Mouse (Mus musculus): ENCODE results near the gene Exosc5. TPM values are rescaled to one million over a fixed set of nuclear protein-coding genes. Genes with fewer than 3 reads are reported as not detected.
A peak's percentile ranks its signal among the peaks of the same experiment; 100 is the strongest.

The Exosc5 gene
- total RNA-seq (2021) (10 to 100 TPM; 42.5 to 44.0 TPM), polyA plus RNA-seq (2012; rRNA removed) (121 and 124 TPM in 2 replicates)
- long read RNA-seq, transcript Exosc5-201 (6 exons, 1,020 nt): major isoform, 30 of 35 reads
- long read RNA-seq, partial matches to known transcripts: 1 of 35 reads
- long read RNA-seq, other reads (novel, unspliced or antisense): 4 of 35 reads

DNA sequence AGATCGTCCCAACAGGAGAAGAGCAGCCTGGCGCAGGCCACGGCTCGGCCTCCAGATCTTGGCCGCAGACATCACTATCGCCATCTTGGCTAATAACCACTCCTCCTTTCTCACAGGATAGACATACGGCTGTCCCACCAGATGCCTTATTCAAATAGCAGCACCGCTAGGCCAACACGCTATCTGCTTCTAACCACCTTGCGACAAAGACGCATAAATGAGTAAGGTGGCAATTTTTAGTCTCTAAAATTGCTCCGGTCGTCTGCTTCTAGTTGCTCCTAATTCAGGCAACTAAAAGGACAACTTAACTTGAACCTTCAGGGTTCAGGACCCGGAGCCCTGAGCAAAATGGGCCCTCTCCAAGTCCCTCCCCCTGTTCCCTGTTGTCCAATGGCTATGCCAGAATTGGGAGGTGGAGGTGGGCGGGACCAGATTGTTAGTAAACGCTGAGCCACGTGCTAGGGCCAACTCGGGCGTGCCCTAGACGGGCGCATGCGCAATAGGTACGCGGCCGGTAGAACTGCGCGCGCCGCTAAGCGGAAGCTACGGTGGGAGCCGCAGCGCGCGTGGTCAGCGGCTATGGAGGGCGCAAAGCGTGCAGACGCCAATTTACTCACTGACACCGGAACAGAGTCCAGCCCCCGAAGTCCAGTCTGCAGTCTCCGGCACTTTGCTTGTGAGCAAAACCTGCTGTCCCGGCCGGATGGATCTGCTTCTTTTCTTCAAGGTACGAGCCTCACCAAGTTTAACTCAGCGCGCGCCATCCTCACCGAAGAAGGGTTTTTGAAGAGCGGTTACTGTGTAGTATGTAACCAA, at the start of gene Exosc5, which contains the start of gene Bckdha:
Gene Exosc5, plus strand, starts transcription at position 508 of the 816 bp plus-strand sequence.
Gene Bckdha, minus strand, starts transcription at position 325 of the 816 bp plus-strand sequence.
- DNase-seq: peak; percentile 99

DNA sequence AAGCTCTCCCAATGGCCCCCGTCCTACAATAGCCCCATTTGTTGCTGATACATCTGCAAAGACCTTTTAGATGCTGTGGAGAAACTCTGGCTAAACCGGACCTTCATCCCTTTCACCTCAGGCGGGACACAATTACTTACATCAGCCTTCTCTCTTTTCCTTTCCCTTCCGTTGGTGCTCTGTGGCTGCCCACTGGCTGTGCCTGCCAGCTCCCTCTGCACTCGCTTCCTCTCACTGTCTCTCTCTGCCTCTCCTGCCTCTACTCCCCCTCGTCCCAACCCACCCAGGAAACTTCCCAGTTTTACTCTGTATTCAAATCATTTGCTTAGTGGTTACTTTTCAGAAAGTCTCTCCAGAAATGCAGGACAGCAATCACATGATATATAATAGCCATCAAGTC, 48.9 kb upstream of the Exosc5 start:
- DNase-seq: no peak

DNA sequence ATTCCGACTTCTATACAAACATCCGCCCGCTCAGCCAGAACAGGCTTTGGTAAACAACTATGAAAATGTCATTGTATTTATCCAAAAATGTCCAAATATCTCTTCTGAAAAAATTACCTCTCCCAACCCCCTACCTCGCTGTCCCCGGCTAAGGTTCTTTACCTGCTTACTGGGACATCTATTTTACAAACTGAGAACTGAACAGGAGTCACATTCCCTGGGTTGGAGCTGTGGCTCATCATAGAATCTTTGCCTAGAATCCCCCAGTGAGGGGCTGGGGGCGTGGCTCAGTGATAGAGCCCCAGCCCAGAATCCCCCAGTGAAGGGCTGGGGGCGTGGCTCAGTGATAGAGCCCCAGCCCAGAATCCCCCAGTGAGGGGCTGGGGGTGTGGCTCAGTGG, 47.5 kb upstream of the Exosc5 start:
- DNase-seq: no peak

DNA sequence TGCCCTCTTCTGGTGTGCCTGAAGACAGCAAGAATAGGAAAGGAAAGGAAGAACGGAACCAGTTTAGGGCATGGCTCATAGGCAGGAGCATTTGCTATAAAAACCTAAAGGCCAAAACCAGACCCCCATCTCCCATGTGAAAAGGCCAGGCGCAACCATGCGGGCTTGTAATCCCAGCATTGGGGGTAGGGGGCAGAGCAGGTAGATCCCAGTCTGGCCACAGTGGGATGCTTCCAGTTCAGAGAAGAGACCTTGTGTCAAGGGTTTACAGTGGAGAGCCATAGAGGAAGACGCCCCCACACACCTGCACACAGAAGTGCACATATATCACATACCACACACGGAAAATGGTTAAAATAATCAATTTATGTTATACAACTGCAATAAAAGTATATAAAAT, 44.9 kb upstream of the Exosc5 start:
- DNase-seq: no peak

GRCm38 (mm10) chr7:25614831-25615705, 43.9 kb upstream of the Exosc5 start:
- DNase-seq: no peak

- DNase-seq: no peak
Observed at GRCm38 (mm10) chr7:25615706-25616011, 43.3 kb upstream of the Exosc5 start, which contains the start of gene Erich4. Gene Erich4 (minus strand): TSS chr7:25615892.

DNA sequence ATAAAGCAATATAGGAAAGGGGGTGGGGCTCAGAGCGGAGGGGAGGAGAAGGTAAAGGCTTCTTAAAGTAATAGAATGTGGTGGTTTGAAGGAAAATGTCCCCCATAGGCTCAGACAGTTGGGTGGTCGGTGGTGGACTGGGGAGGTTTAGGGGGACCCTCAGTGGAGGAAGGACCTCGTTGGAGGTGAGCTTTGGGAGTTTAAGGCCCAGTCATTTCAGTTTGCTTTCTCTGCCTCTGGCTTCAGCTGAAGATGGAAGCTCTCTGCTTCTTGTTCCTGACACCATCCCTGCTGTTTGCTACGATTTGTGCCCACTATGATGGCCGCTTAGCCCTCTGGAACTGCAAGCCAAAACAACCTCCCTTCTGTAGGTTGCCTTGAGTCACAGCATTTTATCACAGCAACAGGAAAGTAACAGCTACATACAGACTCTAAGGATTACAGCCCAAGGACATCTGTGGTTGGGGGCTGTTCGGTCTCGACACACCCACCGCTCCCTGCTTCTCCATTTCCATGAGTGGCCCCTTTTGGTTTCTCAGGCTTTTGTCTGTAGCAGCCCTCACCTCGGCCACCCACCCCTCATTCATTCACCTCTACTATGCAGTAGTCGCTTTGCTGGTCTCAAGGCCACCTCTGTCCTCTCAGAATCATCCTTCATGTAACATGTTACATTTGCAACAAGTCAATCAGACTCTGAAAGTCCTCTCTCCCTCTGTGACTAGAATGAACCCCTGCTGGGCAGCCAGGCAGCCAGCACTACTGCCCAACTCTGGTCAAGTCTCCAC, 41.4 kb upstream of the Exosc5 start:
- DNase-seq: no peak

- DNase-seq: peak; percentile 96
Observed at GRCm38 (mm10) chr7:25618865-25619721, 39.9 kb upstream of the Exosc5 start, which contains the start of gene Dmac2. Gene Dmac2 (plus strand): TSS chr7:25619414.

DNA sequence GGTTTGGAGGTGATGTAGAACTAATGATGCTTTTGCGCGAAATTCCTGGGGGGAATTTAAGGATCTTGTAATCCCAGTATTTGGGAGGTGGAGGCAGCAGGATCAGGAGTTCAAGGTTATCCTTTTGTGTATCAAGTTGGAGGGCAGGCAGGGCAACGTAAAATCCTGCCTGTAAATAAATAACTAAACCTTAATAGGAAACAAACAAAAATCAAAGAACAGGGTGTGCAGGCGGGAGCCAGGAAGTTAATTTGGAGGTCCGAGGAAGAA, 39.3 kb upstream of the Exosc5 start:
- DNase-seq: no peak

DNA sequence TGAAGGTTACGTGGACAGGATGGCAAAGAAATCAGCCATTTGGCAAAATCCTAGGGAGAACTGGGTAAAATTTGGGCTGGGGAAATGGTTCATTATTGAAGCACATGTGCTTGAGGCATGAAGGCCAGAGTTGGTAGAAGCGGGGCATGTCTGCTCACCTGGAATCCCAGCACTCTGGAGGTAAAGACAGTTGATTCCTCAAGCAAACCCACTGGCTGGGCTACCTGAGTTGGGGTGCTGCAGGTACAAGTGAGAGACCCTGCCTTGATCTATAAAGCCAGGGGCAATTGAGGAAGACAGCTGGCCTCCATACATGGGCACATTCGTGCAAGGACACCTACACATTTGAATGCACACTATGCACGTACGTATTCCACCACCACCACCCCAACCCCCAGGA, 38.9 kb upstream of the Exosc5 start:
- no peak for DNase-seq

GRCm38 (mm10) chr7:25620751-25621150, 38.2 kb upstream of the Exosc5 start:
- no peak for DNase-seq

GRCm38 (mm10) chr7:25623857-25624370, 35.0 kb upstream of the Exosc5 start:
- DNase-seq: no peak

GRCm38 (mm10) chr7:25624851-25625250, 34.1 kb upstream of the Exosc5 start:
- DNase-seq: no peak

DNA sequence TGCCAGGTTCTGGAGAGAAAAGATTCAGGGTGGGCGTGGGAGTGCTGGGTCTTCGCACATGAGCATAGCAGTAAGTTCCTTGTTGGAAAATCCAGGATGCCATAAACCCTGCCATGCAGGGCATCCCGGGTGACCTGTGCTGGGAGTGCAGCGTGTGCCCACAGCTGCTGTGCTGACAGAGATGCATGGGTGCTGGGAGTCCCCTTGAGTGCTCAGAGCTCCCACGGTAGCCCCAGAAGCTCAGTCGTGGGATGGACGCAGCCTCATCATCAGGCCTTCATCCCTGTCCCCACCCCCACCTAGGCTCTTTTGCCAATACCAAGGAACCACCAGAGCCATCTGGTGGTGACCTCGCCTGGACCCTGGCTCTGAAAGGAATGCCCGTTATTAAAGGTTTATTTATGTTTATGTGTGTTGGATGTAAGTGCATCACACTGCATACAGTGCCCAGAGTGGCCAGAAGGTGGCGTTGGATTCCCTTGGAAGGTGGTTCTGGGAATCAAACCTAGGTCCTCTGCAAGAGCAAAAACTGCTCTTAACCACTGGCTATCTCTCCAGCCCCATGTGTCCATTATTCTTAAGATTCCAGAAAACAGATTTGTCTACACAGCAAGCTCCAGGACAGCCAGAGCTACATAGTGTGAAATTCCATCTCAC, 33.2 kb upstream of the Exosc5 start:
- no peak for DNase-seq

DNA sequence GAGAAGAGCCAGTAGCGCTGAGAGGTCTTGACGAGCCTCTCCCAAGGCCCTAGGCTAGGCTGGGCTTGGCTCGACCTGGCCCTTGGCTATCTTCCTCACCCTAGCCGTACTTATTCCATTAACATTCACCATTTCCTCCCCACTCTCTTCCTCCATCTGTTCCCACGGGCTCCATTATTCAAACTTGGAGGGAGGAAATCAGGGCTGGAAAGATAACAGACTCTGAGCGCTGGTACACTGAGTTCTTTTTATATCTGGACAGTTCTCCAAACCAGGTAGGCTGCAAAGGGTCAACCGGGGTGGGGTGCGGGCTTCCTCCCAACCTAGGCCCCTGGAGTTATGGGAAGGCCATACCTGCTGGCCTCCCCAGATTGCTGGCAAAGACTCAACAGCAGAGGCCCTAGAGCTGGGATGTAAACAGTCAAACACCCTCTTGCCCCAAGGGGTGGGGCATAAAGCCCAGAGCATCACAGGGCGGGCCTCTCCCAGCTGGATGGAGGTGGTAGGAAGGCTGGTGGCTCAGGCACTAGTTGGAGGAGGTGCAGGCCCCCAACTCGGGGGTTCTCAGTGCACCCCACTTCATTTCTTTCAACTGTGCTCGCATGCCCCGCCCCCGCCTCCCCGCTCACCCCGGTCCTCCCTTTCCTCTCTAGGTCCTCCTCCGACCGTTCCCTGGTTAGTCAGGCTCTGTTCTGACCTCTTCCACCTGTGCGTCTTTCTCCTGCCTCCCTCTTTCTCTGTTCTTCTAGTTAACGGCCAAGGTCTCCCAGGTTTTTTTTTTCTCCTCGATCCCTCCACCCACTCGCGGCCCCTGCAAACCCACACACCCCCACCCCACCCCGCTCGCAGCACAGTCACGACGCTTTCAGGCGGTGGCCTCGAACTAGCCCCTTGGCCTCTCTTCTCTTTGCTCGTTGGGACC, 32.2 kb upstream of the Exosc5 start, which contains the start of gene B3gnt8:
Gene B3gnt8, plus strand, starts transcription at position 146 of the 922 bp plus-strand sequence.
- peak; percentile 48 for DNase-seq

- peak; percentile 81 for DNase-seq
Observed at GRCm38 (mm10) chr7:25627431-25628322, 31.3 kb upstream of the Exosc5 start.

GRCm38 (mm10) chr7:25628323-25628620, 30.7 kb upstream of the Exosc5 start:
- DNase-seq: no peak

GRCm38 (mm10) chr7:25632679-25633078, 26.3 kb upstream of the Exosc5 start:
- no peak for DNase-seq
